Mouse (Mus musculus) liver, adult 2 months (tissue): ENCODE measurements at regions not wholly inside any gene's neighbourhood (a gene's known extent, or its start where the extent isn't known, plus 50 kb on each side); places are given as distances from the start of the nearest gene placed in this dataset.

Experiments used
- CTCF ChIP-seq: fragments of 200-500 bp; IDR thresholded peaks from 2 replicates; pipeline ENCODE4 v1.5.1; 2011; ENCODE audit warnings: low read depth, low read length, control low read depth
- POLR2A ChIP-seq: fragments of 200-500 bp; IDR thresholded peaks from 2 replicates; pipeline ENCODE4 v1.6.1; 2011; ENCODE audit warnings: low read length, control low read depth; ENCODE audit not compliant: insufficient read depth; ENCODE audit errors: extremely low read depth

GRCm38 (mm10) chr1:154010681-154011080 lies 110.7 kb upstream of the Teddm2 start:
- TF ChIP-seq CTCF (no peak), POLR2A (no peak)
